Mouse (Mus musculus) monocyte, adult 5-6 weeks (primary cell): ENCODE results near the gene Ifna14. TPM values are rescaled to one million over a fixed set of nuclear protein-coding genes. Genes with fewer than 3 reads are reported as not detected.
"Not testable (repeated sequence)": the region's sequence is repeated elsewhere in the genome, so short reads cannot be mapped to it uniquely, and the experiment has no call there.

Experiments used
- ATAC-seq: fragments of 153-309, 156-312 bp; replicated peaks from 2 replicates; pipeline ENCODE4 v1.8.0; 2017; ENCODE audit warnings: mild to moderate bottlenecking; ENCODE audit not compliant: low TSS enrichment, insufficient number of reproducible peaks, severe bottlenecking, poor library complexity, low FRiP score
- total RNA-seq: library from RNA; stranded (forward); fragments of 200-1000, 200-491, 200-594 nt; gene quantifications from 3 replicates; pipeline ENCODE4 v1.2.3, GENCODE M21; 2017

Gene Ifna14
- not detected in 3 replicates for total RNA-seq

GRCm38 (mm10) chr4:88571698-88572097, at the start of gene Ifna14:
TSS of gene Ifna14 (minus strand) at chr4:88571798.
- ATAC-seq: no peak

- ATAC-seq: no peak
Observed at GRCm38 (mm10) chr4:88603276-88603675, 31.7 kb upstream of the Ifna14 start, which contains the start of gene Ifna12. TSS of gene Ifna12 (minus strand) at chr4:88603376.

GRCm38 (mm10) chr4:88592285-88592684, 20.7 kb upstream of the Ifna14 start, which contains the start of gene Ifna9:
TSS of gene Ifna9 (minus strand) at chr4:88592385.
- no peak for ATAC-seq

GRCm38 (mm10) chr4:88561791-88562190, 9.8 kb downstream of the Ifna14 start:
- ATAC-seq: no peak

- ATAC-seq: not testable (repeated sequence)
Observed at GRCm38 (mm10) chr4:88558145-88558544, 13.5 kb downstream of the Ifna14 start, which contains the start of gene Ifna15. TSS of gene Ifna15 (minus strand) at chr4:88558245.

GRCm38 (mm10) chr4:88550161-88550945, 21.2 kb downstream of the Ifna14 start:
- peak; percentile 98 for ATAC-seq

- no peak for ATAC-seq
Observed at GRCm38 (mm10) chr4:88547986-88548385, 23.6 kb downstream of the Ifna14 start.

- ATAC-seq: peak; percentile 88
Observed at GRCm38 (mm10) chr4:88543649-88544234, 27.9 kb downstream of the Ifna14 start.

GRCm38 (mm10) chr4:88537328-88537727, 34.3 kb downstream of the Ifna14 start:
- peak; percentile 95 for ATAC-seq

GRCm38 (mm10) chr4:88536640-88537039, 35.0 kb downstream of the Ifna14 start:
- 0 out of 2 replicates have a peak, but pooled peaks have one; percentile 7 for ATAC-seq

GRCm38 (mm10) chr4:88535742-88536141, 35.9 kb downstream of the Ifna14 start:
- no peak for ATAC-seq

- ATAC-seq: no peak
Observed at GRCm38 (mm10) chr4:88534903-88535302, 36.7 kb downstream of the Ifna14 start.

GRCm38 (mm10) chr4:88533499-88533898, 38.1 kb downstream of the Ifna14 start:
- no peak for ATAC-seq

GRCm38 (mm10) chr4:88530892-88531291, 40.7 kb downstream of the Ifna14 start:
- no peak for ATAC-seq

- no peak for ATAC-seq
Observed at GRCm38 (mm10) chr4:88530271-88530670, 41.3 kb downstream of the Ifna14 start.

- no peak for ATAC-seq
Observed at GRCm38 (mm10) chr4:88526379-88527049, 45.1 kb downstream of the Ifna14 start.

- ATAC-seq: no peak
Observed at GRCm38 (mm10) chr4:88525393-88525792, 46.2 kb downstream of the Ifna14 start.

GRCm38 (mm10) chr4:88523241-88523640, 48.4 kb downstream of the Ifna14 start:
- ATAC-seq: no peak

- ATAC-seq: no peak
Observed at GRCm38 (mm10) chr4:88522674-88523073, 48.9 kb downstream of the Ifna14 start, which contains the start of gene Ifnb1. TSS of gene Ifnb1 (minus strand) at chr4:88522774.
